Mouse (Mus musculus) midbrain, embryonic 12.5 days (tissue): ENCODE results near the gene Selenof. TPM values are rescaled to one million over a fixed set of nuclear protein-coding genes. Genes with fewer than 3 reads are reported as not detected.
A peak's percentile ranks its signal among the peaks of the same experiment; 100 is the strongest.

ENCODE experiments used
- ATAC-seq: fragments of 200-750 bp; cut with Nextera tagmentation; 2 replicates; pipeline ENCODE4 v1.8.0; 2017; ENCODE audit warnings: low read depth, moderate TSS enrichment, moderate library complexity; ENCODE audit not compliant: low FRiP score
- H3K27ac ChIP-seq: fragments of 300-500 bp; sonication (generic); replicated peaks from 2 replicates; pipeline ENCODE4 v1.5.1; 2016; ENCODE audit warnings: mild to moderate bottlenecking
- H3K27me3 ChIP-seq: fragments of 300-500 bp; sonication (generic); 2 replicates; pipeline ENCODE4 v1.6.1; 2016; ENCODE audit warnings: mild to moderate bottlenecking
- H3K36me3 ChIP-seq: fragments of 300-500 bp; sonication (generic); 2 replicates; pipeline ENCODE4 v1.6.1; 2016
- H3K4me1 ChIP-seq: fragments of 300-500 bp; sonication (generic); 2 replicates; pipeline ENCODE4 v1.6.1; 2016
- H3K4me2 ChIP-seq: fragments of 300-500 bp; sonication (generic); replicated peaks from 2 replicates; pipeline ENCODE4 v1.6.1; 2016; ENCODE audit warnings: mild to moderate bottlenecking, moderate library complexity
- H3K4me3 ChIP-seq: fragments of 300-500 bp; sonication (generic); 2 replicates; pipeline ENCODE4 v1.5.1; 2016; ENCODE audit warnings: mild to moderate bottlenecking
- H3K9ac ChIP-seq: fragments of 300-500 bp; sonication (generic); replicated peaks from 2 replicates; pipeline ENCODE4 v1.6.1; 2016; ENCODE audit warnings: mild to moderate bottlenecking, moderate library complexity
- H3K9me3 ChIP-seq: fragments of 300-500 bp; sonication (generic); 2 replicates; pipeline ENCODE4 v1.6.1; 2016; ENCODE audit warnings: mild to moderate bottlenecking
- WGBS: fragments of 180-500 bp; shearing (Covaris S2); methylation state at CpG from one replicate; pipeline ENCODE4 v1.1.7; 2016; 5-methylcytosine and 5-hydroxymethylcytosine counted together
- polyA plus RNA-seq: library from polyadenylated mRNA; unstranded; fragments of >200 nt; fragmentation: Nextera tagmentation; extraction: Ambion mirVana; gene quantifications from 2 replicates; pipeline ENCODE4 v1.2.1, GENCODE M21; 2016

Gene Selenof
- polyA plus RNA-seq, 1 experiment from 2014 or later = 470 TPM

DNA sequence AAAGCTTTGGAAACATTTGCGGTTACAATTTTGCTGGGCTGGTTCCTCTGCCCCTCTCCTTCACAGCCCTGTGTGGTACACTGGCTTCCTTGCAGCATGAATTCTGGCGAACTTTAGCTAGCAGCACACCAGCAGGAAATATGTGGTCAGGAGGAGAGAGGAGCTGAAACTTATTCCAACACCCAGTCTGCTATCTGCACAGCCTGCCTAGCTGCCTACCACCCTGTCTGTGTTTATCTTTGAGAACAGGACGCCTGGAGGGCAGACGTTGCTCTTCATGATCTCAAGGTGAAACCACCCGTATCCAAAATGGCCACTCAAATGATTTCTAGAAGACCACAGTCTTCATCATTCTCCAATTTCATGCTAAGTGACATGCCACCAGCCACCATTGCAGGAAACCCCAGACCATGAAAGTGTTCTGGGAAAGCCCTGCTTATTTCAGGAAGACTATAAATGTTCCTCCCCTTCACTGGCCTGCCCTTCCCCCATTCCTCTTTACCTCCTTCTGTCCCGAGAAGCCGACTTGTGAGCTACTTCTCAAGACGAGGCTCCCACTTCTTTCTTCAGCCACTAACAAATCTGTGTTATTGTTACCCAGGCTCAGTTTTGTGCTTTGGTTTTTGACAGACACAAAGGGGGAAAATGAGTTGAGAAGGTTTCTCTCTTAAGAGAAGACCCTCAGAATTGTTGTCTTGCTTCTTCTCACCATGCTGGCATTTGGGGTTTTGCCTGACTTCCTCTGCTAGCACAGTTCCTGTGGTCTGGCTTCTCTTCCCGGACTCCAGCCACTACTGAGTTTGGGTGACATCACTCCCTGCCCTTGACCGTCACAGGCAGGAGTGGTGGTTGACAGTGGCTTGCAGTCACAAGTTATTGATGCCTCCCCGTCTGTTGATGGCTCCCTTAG is 58.2 kb downstream of the Selenof start:
- H3K4me1 ChIP-seq = peaks cover under 1% of the 10 kb centered on the region; the same call in 1 of the 2 replicates
- no peaks in the 10 kb centered on the region for H3K27me3 ChIP-seq
- no peak overlapping the region for H3K27ac ChIP-seq
- no peak overlapping the region for H3K4me2 ChIP-seq
- H3K9me3 ChIP-seq = no peaks in the 10 kb centered on the region
- H3K36me3 ChIP-seq = no peaks in the 10 kb centered on the region
- WGBS = 83% methylated on average over 11 of the region's 11 CpGs
- no peak overlapping the region for H3K9ac ChIP-seq
- H3K4me3 ChIP-seq = no peak overlapping the region
- no peak for ATAC-seq

GRCm38 (mm10) chr3:144628915-144629230 is 58.8 kb downstream of the Selenof start:
- WGBS = 89% methylated on average over 3 of the region's 3 CpGs

GRCm38 (mm10) chr3:144635236-144635635 is 65.1 kb downstream of the Selenof start:
- 88% methylated on average over 5 of the region's 5 CpGs for WGBS
- Histone ChIP-seq H3K9ac (no peak overlapping the region), H3K36me3 (no peaks in the 10 kb centered on the region), H3K4me2 (no peak overlapping the region), H3K4me1 (no peaks in the 10 kb centered on the region), H3K4me3 (no peak overlapping the region), H3K27me3 (no peaks in the 10 kb centered on the region), H3K27ac (no peak overlapping the region), H3K9me3 (no peaks in the 10 kb centered on the region)
- no peak for ATAC-seq

More at GRCm38 (mm10) chr3:144628915-144629230, 58.8 kb downstream of the Selenof start:
- no peak overlapping the region for H3K4me2 ChIP-seq
- H3K9ac ChIP-seq = no peak overlapping the region
- H3K36me3 ChIP-seq = no peaks in the 10 kb centered on the region
- H3K4me1 ChIP-seq = no peaks in the 10 kb centered on the region
- ATAC-seq = no peak
- no peaks in the 10 kb centered on the region for H3K27me3 ChIP-seq
- H3K27ac ChIP-seq = no peak overlapping the region
- no peaks in the 10 kb centered on the region for H3K9me3 ChIP-seq
- no peak overlapping the region for H3K4me3 ChIP-seq

GRCm38 (mm10) chr3:144638110-144638509 is 68.0 kb downstream of the Selenof start:
- H3K27me3 ChIP-seq = no peaks in the 10 kb centered on the region
- H3K36me3 ChIP-seq = no peaks in the 10 kb centered on the region
- no peak overlapping the region for H3K9ac ChIP-seq
- H3K4me2 ChIP-seq = no peak overlapping the region
- H3K27ac ChIP-seq = no peak overlapping the region
- H3K9me3 ChIP-seq = 0 out of 2 replicates have a peak, but pooled peaks cover 3% of the 10 kb centered on the region
- no peaks in the 10 kb centered on the region for H3K4me1 ChIP-seq
- WGBS = 90% methylated on average over 4 of the region's 4 CpGs
- H3K4me3 ChIP-seq = no peak overlapping the region
- no peak for ATAC-seq

DNA sequence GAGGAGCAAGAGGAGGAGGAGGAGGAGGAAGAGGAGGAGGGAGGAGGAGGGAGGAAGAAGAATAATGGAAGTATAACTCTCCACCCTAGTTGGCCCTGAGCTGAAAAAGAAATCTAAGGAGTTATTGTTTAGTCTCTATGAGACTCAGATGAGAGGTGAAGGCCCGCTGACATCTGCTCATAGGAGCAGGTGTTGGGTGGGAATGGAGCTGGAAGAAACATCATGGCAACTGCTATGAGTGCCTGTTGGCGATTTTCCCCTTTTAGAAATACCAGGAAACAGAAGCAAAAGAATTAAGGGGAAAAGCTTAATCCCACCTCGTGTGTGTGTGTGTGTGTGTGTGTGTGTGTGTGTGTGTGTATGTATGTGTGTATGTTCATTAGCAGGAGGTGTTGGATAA is 69.3 kb downstream of the Selenof start:
- peaks cover 7% of the 10 kb centered on the region; the same call in 1 of the 2 replicates for H3K4me1 ChIP-seq
- WGBS = 69% methylated on average over 3 of the region's 3 CpGs
- no peak overlapping the region for H3K4me2 ChIP-seq
- no peak overlapping the region for H3K4me3 ChIP-seq
- no peak overlapping the region for H3K27ac ChIP-seq
- H3K9me3 ChIP-seq = 0 out of 2 replicates have a peak, but pooled peaks cover 3% of the 10 kb centered on the region
- no peak for ATAC-seq
- H3K36me3 ChIP-seq = no peaks in the 10 kb centered on the region
- no peak overlapping the region for H3K9ac ChIP-seq
- H3K27me3 ChIP-seq = no peaks in the 10 kb centered on the region

DNA sequence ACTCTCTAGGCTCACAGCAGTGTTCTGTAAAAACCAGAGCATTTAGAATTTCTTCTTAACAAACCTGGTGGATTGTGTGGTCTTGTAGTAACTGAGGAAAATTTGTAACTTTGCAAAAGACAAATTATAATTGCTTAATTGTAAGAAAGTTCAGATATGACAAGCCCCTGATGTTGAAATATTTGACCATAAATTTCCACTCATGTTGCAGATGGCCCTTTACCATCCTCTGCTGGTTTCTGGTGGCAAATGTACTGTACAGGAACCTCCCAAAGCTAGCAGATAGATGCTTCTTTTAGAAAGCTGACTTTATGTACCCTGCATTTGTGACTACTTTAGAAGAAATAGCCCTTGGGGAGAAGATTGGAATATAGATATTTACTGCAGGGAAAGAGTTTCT is 69.9 kb downstream of the Selenof start:
- Histone ChIP-seq H3K4me3 (no peak overlapping the region), H3K4me1 (peaks cover 7% of the 10 kb centered on the region; the same call in 1 of the 2 replicates), H3K9ac (no peak overlapping the region), H3K27ac (no peak overlapping the region), H3K9me3 (0 out of 2 replicates have a peak, but pooled peaks cover 4% of the 10 kb centered on the region), H3K36me3 (no peaks in the 10 kb centered on the region), H3K27me3 (no peaks in the 10 kb centered on the region), H3K4me2 (no peak overlapping the region)
- ATAC-seq = no peak

DNA sequence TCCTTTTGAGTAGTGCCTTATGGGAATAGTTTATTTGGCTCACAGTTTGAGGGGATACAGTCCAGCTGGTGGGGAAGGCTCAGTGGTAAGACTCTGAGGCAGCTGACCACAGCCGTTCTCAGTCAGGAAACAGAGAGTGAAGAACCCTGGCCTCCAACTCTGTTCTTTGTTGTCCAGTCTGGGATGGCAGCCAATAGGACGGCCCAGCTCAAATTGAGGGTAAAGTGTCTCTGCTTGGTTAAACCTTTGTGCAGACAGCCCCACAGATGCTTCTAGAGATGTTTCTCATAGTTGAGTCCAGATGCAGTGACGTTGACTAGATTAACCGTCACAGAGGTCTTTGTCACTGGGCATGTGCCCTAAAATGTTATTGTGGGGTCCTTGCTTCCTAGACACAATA is 72.0 kb downstream of the Selenof start:
- Histone ChIP-seq H3K4me2 (no peak overlapping the region), H3K9ac (no peak overlapping the region), H3K9me3 (peaks cover 11% of the 10 kb centered on the region; the same call in 1 of the 2 replicates), H3K36me3 (no peaks in the 10 kb centered on the region), H3K4me1 (peaks cover 7% of the 10 kb centered on the region; the same call in 1 of the 2 replicates), H3K27ac (no peak overlapping the region), H3K27me3 (no peaks in the 10 kb centered on the region), H3K4me3 (no peak overlapping the region)
- no peak for ATAC-seq
- 89% methylated on average over 4 of the region's 4 CpGs for WGBS

GRCm38 (mm10) chr3:144643301-144643871 is 73.3 kb downstream of the Selenof start:
- Histone ChIP-seq H3K9me3 (peaks cover 11% of the 10 kb centered on the region; the same call in 1 of the 2 replicates), H3K27ac (no peak overlapping the region; the same call in 1 of the 2 replicates), H3K36me3 (no peaks in the 10 kb centered on the region), H3K4me2 (no peak overlapping the region), H3K9ac (no peak overlapping the region), H3K4me1 (peaks cover 7% of the 10 kb centered on the region; the same call in 1 of the 2 replicates), H3K4me3 (no peak overlapping the region), H3K27me3 (no peaks in the 10 kb centered on the region)
- ATAC-seq = peak; percentile 49; the same call in 1 of the 2 replicates
- WGBS = 6% methylated on average over 2 of the region's 2 CpGs

GRCm38 (mm10) chr3:144644202-144644601 is 74.1 kb downstream of the Selenof start:
- no peak overlapping the region for H3K27ac ChIP-seq
- WGBS = 34% methylated on average over 5 of the region's 5 CpGs
- ATAC-seq = no peak
- no peak overlapping the region for H3K4me3 ChIP-seq
- H3K4me2 ChIP-seq = no peak overlapping the region
- H3K9me3 ChIP-seq = peaks cover 11% of the 10 kb centered on the region; the same call in 1 of the 2 replicates
- no peak overlapping the region for H3K9ac ChIP-seq
- H3K36me3 ChIP-seq = no peaks in the 10 kb centered on the region
- no peaks in the 10 kb centered on the region for H3K27me3 ChIP-seq
- peaks cover 7% of the 10 kb centered on the region; the same call in 1 of the 2 replicates for H3K4me1 ChIP-seq

Other genes starting within 250 kb of the Selenof start
- gene Hs2st1, start 123 bp upstream of the Selenof start, polyA plus RNA-seq = 25.1 and 29.2 TPM in 2 replicates
- gene Sh3glb1, start 150.0 kb downstream of the Selenof start, polyA plus RNA-seq = 94.2 and 98.4 TPM in 2 replicates
- gene Clca3a1, start 190.7 kb downstream of the Selenof start, polyA plus RNA-seq = 0.09 TPM in 1 of 2 replicates, not detected in the other
- gene Clca3a2, start 249.2 kb downstream of the Selenof start, polyA plus RNA-seq = not detected in 2 replicates